Mouse (Mus musculus) hindlimb bud, embryonic 11.5 days (tissue): ENCODE measurements around the gene Cdh20.

Source experiments
- DNase-seq: peaks from one replicate; pipeline ENCODE4 v3.0.0-alpha.2; 2012; ENCODE audit warnings: low read depth, low spot score; ENCODE audit errors: extremely low spot score

Cdh20 gene

DNA sequence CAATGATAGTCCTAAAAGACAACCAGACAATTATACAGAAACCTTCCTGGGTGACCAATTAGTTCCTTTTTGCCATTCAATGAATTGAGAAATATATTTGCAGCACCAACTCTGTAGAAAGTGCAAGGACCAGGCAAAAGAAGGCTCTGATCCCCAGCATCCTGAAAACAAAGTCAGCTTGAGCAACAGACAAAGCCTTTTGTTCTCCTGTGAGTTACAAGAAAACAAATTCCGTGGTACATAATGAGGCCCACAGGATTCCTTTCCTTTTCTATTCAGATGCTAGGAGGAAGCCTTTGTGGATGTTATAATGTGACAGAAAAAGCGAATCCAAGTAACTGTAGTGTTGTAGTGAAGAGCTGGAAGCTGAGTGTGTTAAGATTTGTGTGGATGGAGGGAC is 244.3 kb downstream of the Cdh20 start:
- no peak for DNase-seq

DNA sequence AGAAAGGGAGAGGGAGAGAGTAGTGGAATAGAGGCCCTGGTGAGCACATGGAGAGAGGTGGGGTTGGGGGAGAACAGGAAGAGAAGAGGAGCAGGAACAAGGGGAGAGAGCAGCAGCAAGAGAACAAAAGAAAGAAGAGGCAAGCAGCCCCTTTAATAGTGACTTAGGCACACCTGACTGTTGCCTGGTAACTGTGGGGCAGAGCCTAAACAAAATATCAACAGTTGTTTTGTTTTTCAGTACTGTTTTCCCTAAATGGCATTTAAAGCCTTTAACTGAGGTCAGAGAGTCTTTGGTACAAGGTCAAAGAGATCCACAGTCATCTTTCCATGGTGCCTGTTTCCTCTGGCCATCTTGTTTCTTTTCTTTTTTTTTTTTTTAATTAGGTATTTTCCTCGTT is 245.0 kb downstream of the Cdh20 start:
- no peak for DNase-seq

DNA sequence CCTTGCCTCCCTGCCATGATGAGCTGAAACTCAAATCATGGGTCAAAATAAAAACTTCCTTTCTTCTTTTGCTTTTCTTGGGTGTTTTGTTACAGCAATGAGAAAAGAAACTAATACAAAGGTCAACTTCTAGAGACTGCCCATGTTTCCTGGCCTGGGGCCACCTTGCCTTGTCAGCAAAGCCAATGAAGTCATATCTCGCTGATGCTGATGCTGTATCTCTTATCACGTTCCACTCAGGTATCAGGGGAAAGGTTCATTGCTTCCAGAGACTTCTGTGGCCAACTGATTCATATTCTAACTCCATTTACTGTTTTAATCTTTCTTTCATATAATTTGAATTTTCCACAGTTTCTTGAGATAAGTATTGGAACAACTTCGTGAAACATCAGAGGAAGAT is 273.3 kb downstream of the Cdh20 start:
- DNase-seq, result no peak
